Mouse (Mus musculus): ENCODE results near the gene Clic4.

- TF ChIP-seq CTCF (IDR thresholded peaks at IDR 0.05; ENCODE audit: borderline replicate concordance, extremely low read depth, insufficient read depth, insufficient read length) (no peak), POLR2A (IDR thresholded peaks at IDR 0.05; ENCODE audit: borderline replicate concordance, extremely low read depth, insufficient read depth, insufficient read length, poor library complexity, severe bottlenecking) (no peak)
These were observed 36.6 kb upstream of the Clic4 start for GRCm38 (mm10) chr4:135309112-135309659.

Data from brain, embryonic 14.5 days (tissue).